Mouse (Mus musculus): ENCODE measurements around the gene Exoc3l. TPM values are rescaled to one million over a fixed set of nuclear protein-coding genes. Genes with fewer than 3 reads are reported as not detected.

Exoc3l gene
- polyA plus RNA-seq, 1 experiment from 2014 or later = 12.3 TPM

- WGBS = 77% methylated on average over 1 of the region's 1 CpGs
- Histone ChIP-seq H3K36me3 (peaks cover 44% of the 10 kb centered on the region), H3K9me3 (replicated peaks) (no peaks in the 10 kb centered on the region), H3K27me3 (no peaks in the 10 kb centered on the region), H3K27ac (no peak overlapping the region), H3K4me1 (replicated peaks) (peaks cover 37% of the 10 kb centered on the region), H3K9ac (no peak overlapping the region), H3K4me3 (no peak overlapping the region), H3K4me2 (no peak overlapping the region)
- no peak for ATAC-seq (replicated peaks; ENCODE audit: insufficient number of reproducible peaks, insufficient read depth, low FRiP score, low read depth)
Observed at GRCm38 (mm10) chr8:105311718-105312117, 15.8 kb upstream of the Exoc3l start.

GRCm38 (mm10) chr8:105310118-105310517 lies 14.2 kb upstream of the Exoc3l start:
- Histone ChIP-seq H3K4me3 (no peak overlapping the region), H3K9me3 (replicated peaks) (no peaks in the 10 kb centered on the region), H3K9ac (no peak overlapping the region), H3K27me3 (no peaks in the 10 kb centered on the region), H3K27ac (no peak overlapping the region), H3K4me1 (replicated peaks) (peaks cover 45% of the 10 kb centered on the region), H3K36me3 (peaks cover 40% of the 10 kb centered on the region), H3K4me2 (no peak overlapping the region)
- WGBS = 81% methylated on average over 8 of the region's 8 CpGs
- no peak for ATAC-seq (replicated peaks; ENCODE audit: insufficient number of reproducible peaks, insufficient read depth, low FRiP score, low read depth)

GRCm38 (mm10) chr8:105309142-105309847 lies 13.4 kb upstream of the Exoc3l start:
- Histone ChIP-seq H3K36me3 (peaks cover 42% of the 10 kb centered on the region), H3K4me2 (no peak overlapping the region), H3K27me3 (no peaks in the 10 kb centered on the region), H3K9ac (no peak overlapping the region), H3K27ac (no peak overlapping the region), H3K4me1 (replicated peaks) (peaks cover 46% of the 10 kb centered on the region), H3K4me3 (no peak overlapping the region), H3K9me3 (replicated peaks) (no peaks in the 10 kb centered on the region)
- ATAC-seq (replicated peaks; ENCODE audit: insufficient number of reproducible peaks, insufficient read depth, low FRiP score, low read depth) = no peak
- 74% methylated on average over 15 of the region's 15 CpGs for WGBS

- Histone ChIP-seq H3K27ac (no peak overlapping the region), H3K4me2 (no peak overlapping the region), H3K4me3 (no peak overlapping the region), H3K9me3 (replicated peaks) (no peaks in the 10 kb centered on the region), H3K4me1 (replicated peaks) (peaks cover 45% of the 10 kb centered on the region), H3K27me3 (no peaks in the 10 kb centered on the region), H3K9ac (no peak overlapping the region), H3K36me3 (peaks cover 43% of the 10 kb centered on the region)
- ATAC-seq (replicated peaks; ENCODE audit: insufficient number of reproducible peaks, insufficient read depth, low FRiP score, low read depth) = no peak
- 91% methylated on average over 10 of the region's 10 CpGs for WGBS
Observed at GRCm38 (mm10) chr8:105308428-105308827, 12.5 kb upstream of the Exoc3l start.

GRCm38 (mm10) chr8:105307670-105308069 lies 11.8 kb upstream of the Exoc3l start:
- peaks cover 38% of the 10 kb centered on the region for H3K36me3 ChIP-seq
- WGBS = 93% methylated on average over 13 of the region's 13 CpGs
- no peaks in the 10 kb centered on the region for H3K27me3 ChIP-seq
- no peak for ATAC-seq (replicated peaks; ENCODE audit: insufficient number of reproducible peaks, insufficient read depth, low FRiP score, low read depth)
- H3K27ac ChIP-seq = no peak overlapping the region
- no peak overlapping the region for H3K4me3 ChIP-seq
- no peak overlapping the region for H3K9ac ChIP-seq
- H3K4me2 ChIP-seq = no peak overlapping the region
- H3K9me3 ChIP-seq (replicated peaks) = no peaks in the 10 kb centered on the region
- H3K4me1 ChIP-seq (replicated peaks) = peaks cover 38% of the 10 kb centered on the region

GRCm38 (mm10) chr8:105306146-105306691 lies 10.3 kb upstream of the Exoc3l start:
- Histone ChIP-seq H3K9ac (peak overlapping the region; percentile 56), H3K27ac (peak overlapping the region; percentile 68; the same call in 1 of the 2 replicates), H3K36me3 (peaks cover 38% of the 10 kb centered on the region), H3K27me3 (no peaks in the 10 kb centered on the region), H3K4me2 (peak overlapping the region; percentile 83), H3K4me1 (replicated peaks) (peaks cover 35% of the 10 kb centered on the region), H3K4me3 (peak overlapping the region; percentile 43), H3K9me3 (replicated peaks) (no peaks in the 10 kb centered on the region)
- peak; percentile 7 for ATAC-seq (replicated peaks; ENCODE audit: insufficient number of reproducible peaks, insufficient read depth, low FRiP score, low read depth)
- 45% methylated on average over 5 of the region's 5 CpGs for WGBS

- H3K9me3 ChIP-seq (replicated peaks) = no peaks in the 10 kb centered on the region
- H3K4me3 ChIP-seq = peak within 1 kb of the TSS; percentile 43
- peak; percentile 54 for ATAC-seq (replicated peaks; ENCODE audit: insufficient number of reproducible peaks, insufficient read depth, low FRiP score, low read depth)
- H3K27me3 ChIP-seq = no peaks in the 10 kb centered on the region
- peak within 1 kb of the TSS; percentile 56 for H3K9ac ChIP-seq
- peaks cover 44% of the 10 kb centered on the region for H3K36me3 ChIP-seq
- peak within 1 kb of the TSS; percentile 83 for H3K4me2 ChIP-seq
- peak within 1 kb of the TSS; percentile 68 for H3K27ac ChIP-seq
- 7% methylated on average over 30 of the region's 30 CpGs for WGBS
- peaks cover 35% of the 10 kb centered on the region for H3K4me1 ChIP-seq (replicated peaks)
Observed at GRCm38 (mm10) chr8:105305211-105306145, 9.6 kb upstream of the Exoc3l start, which contains the start of gene Elmo3. Gene Elmo3, plus strand, starts transcription at chr8:105305601.

GRCm38 (mm10) chr8:105304325-105305210 lies 8.7 kb upstream of the Exoc3l start:
- no peak overlapping the region for H3K9ac ChIP-seq
- WGBS = 40% methylated on average over 9 of the region's 9 CpGs
- H3K4me3 ChIP-seq = no peak overlapping the region
- no peaks in the 10 kb centered on the region for H3K27me3 ChIP-seq
- H3K4me2 ChIP-seq = no peak overlapping the region
- ATAC-seq (replicated peaks; ENCODE audit: insufficient number of reproducible peaks, insufficient read depth, low FRiP score, low read depth) = peak; percentile 16; the same call in 1 of the 2 replicates
- peaks cover 49% of the 10 kb centered on the region for H3K36me3 ChIP-seq
- peaks cover 35% of the 10 kb centered on the region for H3K4me1 ChIP-seq (replicated peaks)
- H3K9me3 ChIP-seq (replicated peaks) = no peaks in the 10 kb centered on the region
- H3K27ac ChIP-seq = peak overlapping the region; percentile 68

GRCm38 (mm10) chr8:105303874-105304273 lies 8.0 kb upstream of the Exoc3l start:
- H3K9me3 ChIP-seq (replicated peaks) = no peaks in the 10 kb centered on the region
- peaks cover 38% of the 10 kb centered on the region for H3K4me1 ChIP-seq (replicated peaks)
- no peak for ATAC-seq (replicated peaks; ENCODE audit: insufficient number of reproducible peaks, insufficient read depth, low FRiP score, low read depth)
- H3K36me3 ChIP-seq = peaks cover 47% of the 10 kb centered on the region
- H3K9ac ChIP-seq = no peak overlapping the region
- H3K4me3 ChIP-seq = no peak overlapping the region
- no peak overlapping the region for H3K4me2 ChIP-seq
- H3K27me3 ChIP-seq = no peaks in the 10 kb centered on the region
- 50% methylated on average over 9 of the region's 9 CpGs for WGBS
- peak overlapping the region; percentile 68 for H3K27ac ChIP-seq

GRCm38 (mm10) chr8:105303396-105303795 lies 7.5 kb upstream of the Exoc3l start:
- Histone ChIP-seq H3K4me3 (no peak overlapping the region), H3K27me3 (no peaks in the 10 kb centered on the region), H3K9me3 (replicated peaks) (no peaks in the 10 kb centered on the region), H3K9ac (no peak overlapping the region), H3K4me2 (no peak overlapping the region), H3K36me3 (peaks cover 44% of the 10 kb centered on the region), H3K27ac (peak overlapping the region; percentile 68; the same call in 1 of the 2 replicates), H3K4me1 (replicated peaks) (peaks cover 42% of the 10 kb centered on the region)
- WGBS = 74% methylated on average over 8 of the region's 8 CpGs
- no peak for ATAC-seq (replicated peaks; ENCODE audit: insufficient number of reproducible peaks, insufficient read depth, low FRiP score, low read depth)
